Mouse (Mus musculus): ENCODE data around the gene Gm9507. TPM values are rescaled to one million over a fixed set of nuclear protein-coding genes. Genes with fewer than 3 reads are reported as not detected.

Gene Gm9507
- total and polyA plus RNA-seq, 3 experiments = not detected

DNA sequence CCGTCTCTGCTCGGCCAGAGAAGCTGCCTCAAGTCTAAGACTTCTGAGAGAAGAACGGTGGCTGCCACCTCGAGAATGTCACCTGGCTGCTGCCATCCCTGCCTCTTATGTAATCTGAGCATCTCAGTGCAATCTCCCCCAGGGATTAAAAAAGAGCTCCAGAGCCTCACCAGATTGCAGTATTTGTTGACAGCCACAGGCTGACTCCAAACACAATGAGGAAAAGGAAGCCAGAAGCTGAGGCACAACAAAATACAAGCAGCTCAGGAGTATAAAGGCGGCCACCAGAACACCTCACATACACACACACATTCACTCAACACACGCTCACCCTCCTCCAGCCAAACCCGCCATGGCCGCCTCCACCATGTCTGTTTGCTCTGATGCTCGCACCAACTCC, 24.0 kb upstream of the Gm9507 start, which contains the start of gene Krtap10-10:
Gene Krtap10-10 (plus strand): TSS at position 301 of the 400 bp plus-strand sequence.
- ATAC-seq (ENCODE audit: extremely low read depth, insufficient number of reproducible peaks, low FRiP score, poor library complexity, severe bottlenecking) (no peak), DNase-seq (ENCODE audit: low spot score) (no peak)
- Histone ChIP-seq H3K4me3 (ENCODE audit: low read depth, low read length) (no peak within 1 kb of the TSS), H3K4me1 (ENCODE audit: insufficient read depth, low read depth, low read length) (no peaks in the 10 kb centered on the region), H3K9me3 (replicated peaks) (no peaks in the 10 kb centered on the region), H3K36me3 (replicated peaks) (no peaks in the 10 kb centered on the region), H3K27me3 (ENCODE audit: insufficient read depth, low read length) (no peaks in the 10 kb centered on the region)
- TF ChIP-seq POLR2AphosphoS5 (IDR thresholded peaks at IDR 0.05; ENCODE audit: insufficient replicate concordance, low read depth, low read length) (no peak), GATA1 (IDR thresholded peaks at IDR 0.05; ENCODE audit: borderline replicate concordance, low read length) (no peak), TAL1 (conservative IDR thresholded peaks at IDR 0.05; ENCODE audit: low read depth, low read length) (no peak), GATA2 (IDR thresholded peaks at IDR 0.05; ENCODE audit: borderline replicate concordance, low read depth, low read length) (no peak)

DNA sequence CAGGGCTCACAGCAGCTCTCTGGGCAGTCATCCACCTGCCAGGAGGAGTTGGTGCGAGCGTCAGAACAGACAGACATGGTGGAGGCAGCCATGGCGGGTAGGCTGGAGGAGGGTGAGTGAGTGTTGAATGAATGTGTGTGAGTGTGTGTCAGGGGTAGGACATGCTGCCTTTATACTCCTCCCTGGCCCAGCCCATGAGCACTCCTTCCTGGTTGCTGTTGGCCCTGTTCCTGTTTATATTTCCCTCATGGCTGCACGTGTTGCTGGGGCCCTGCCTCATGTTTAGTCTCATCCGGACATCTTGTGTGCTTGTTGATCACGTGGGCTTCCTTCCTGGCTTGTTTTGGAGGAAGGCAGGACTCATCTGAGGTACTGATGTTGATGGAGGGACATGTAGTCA, 15.3 kb upstream of the Gm9507 start, which contains the start of gene Krtap10-4:
Gene Krtap10-4 (minus strand): TSS at position 145 of the 400 bp plus-strand sequence.
- no peak for ATAC-seq (ENCODE audit: extremely low read depth, insufficient number of reproducible peaks, low FRiP score, poor library complexity, severe bottlenecking)
- Histone ChIP-seq H3K36me3 (replicated peaks) (no peaks in the 10 kb centered on the region), H3K27me3 (ENCODE audit: insufficient read depth, low read length) (no peaks in the 10 kb centered on the region; the same call in 1 of the 2 replicates), H3K9me3 (replicated peaks) (no peaks in the 10 kb centered on the region), H3K4me1 (ENCODE audit: insufficient read depth, low read depth, low read length) (no peaks in the 10 kb centered on the region), H3K4me3 (ENCODE audit: low read depth, low read length) (no peak within 1 kb of the TSS)
- no peak for TF ChIP-seq GATA1 (IDR thresholded peaks at IDR 0.05; ENCODE audit: borderline replicate concordance, low read length)
- no peak for TF ChIP-seq CTCF (IDR thresholded peaks at IDR 0.05; ENCODE audit: low read depth, low read length)
- TF ChIP-seq TAL1 (conservative IDR thresholded peaks at IDR 0.05; ENCODE audit: low read depth, low read length) = no peak
- TF ChIP-seq GATA2 (IDR thresholded peaks at IDR 0.05; ENCODE audit: borderline replicate concordance, low read depth, low read length) = no peak
- no peak for TF ChIP-seq POLR2AphosphoS5 (IDR thresholded peaks at IDR 0.05; ENCODE audit: insufficient replicate concordance, low read depth, low read length)
- no peak for DNase-seq (ENCODE audit: low spot score)

DNA sequence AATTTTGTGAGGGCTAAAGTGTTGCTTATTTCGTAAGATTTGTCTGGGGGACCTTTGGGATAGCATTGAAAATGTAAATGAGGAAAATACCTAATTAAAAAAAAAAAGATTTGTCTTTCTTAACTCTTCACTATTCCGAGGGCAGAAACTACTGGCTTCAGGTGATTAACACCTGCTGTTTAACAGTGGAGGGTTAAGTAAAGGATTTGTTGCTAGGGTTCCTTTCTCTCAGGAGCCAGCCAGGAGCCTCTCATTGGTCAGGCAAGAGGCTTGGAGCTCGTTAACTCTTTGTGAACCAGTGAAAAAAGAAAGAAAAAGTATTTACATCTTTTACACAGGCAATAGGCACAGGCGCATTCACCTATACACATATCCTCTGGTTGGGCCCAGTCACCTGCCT, 7.6 kb upstream of the Gm9507 start:
- no peaks in the 10 kb centered on the region for H3K36me3 ChIP-seq (replicated peaks)
- no peak for TF ChIP-seq CTCF (IDR thresholded peaks at IDR 0.05; ENCODE audit: low read depth, low read length)
- no peak for TF ChIP-seq GATA2 (IDR thresholded peaks at IDR 0.05; ENCODE audit: borderline replicate concordance, low read depth, low read length)
- TF ChIP-seq POLR2AphosphoS5 (IDR thresholded peaks at IDR 0.05; ENCODE audit: insufficient replicate concordance, low read depth, low read length) = no peak
- no peak for TF ChIP-seq TAL1 (conservative IDR thresholded peaks at IDR 0.05; ENCODE audit: low read depth, low read length)
- TF ChIP-seq GATA1 (IDR thresholded peaks at IDR 0.05; ENCODE audit: borderline replicate concordance, low read length) = no peak
- H3K4me1 ChIP-seq (ENCODE audit: insufficient read depth, low read depth, low read length) = peaks cover 4% of the 10 kb centered on the region; the same call in 1 of the 2 replicates
- no peak overlapping the region for H3K4me3 ChIP-seq (ENCODE audit: low read depth, low read length)
- no peak for ATAC-seq (ENCODE audit: extremely low read depth, insufficient number of reproducible peaks, low FRiP score, poor library complexity, severe bottlenecking)
- H3K27me3 ChIP-seq (ENCODE audit: insufficient read depth, low read length) = peaks cover 11% of the 10 kb centered on the region
- no peak for DNase-seq (ENCODE audit: low spot score)
- 0 out of 2 replicates have a peak, but pooled peaks cover 3% of the 10 kb centered on the region for H3K9me3 ChIP-seq (replicated peaks)

- ATAC-seq (ENCODE audit: extremely low read depth, insufficient number of reproducible peaks, low FRiP score, poor library complexity, severe bottlenecking) = no peak
- Histone ChIP-seq H3K4me3 (ENCODE audit: low read depth, low read length) (no peak overlapping the region; the same call in 1 of the 2 replicates), H3K27me3 (ENCODE audit: insufficient read depth, low read length) (peaks cover 11% of the 10 kb centered on the region)
Observed at GRCm38 (mm10) chr10:77818523-77818922, 6.9 kb upstream of the Gm9507 start.

GRCm38 (mm10) chr10:77815514-77815913, 3.9 kb upstream of the Gm9507 start:
- ATAC-seq (ENCODE audit: extremely low read depth, insufficient number of reproducible peaks, low FRiP score, poor library complexity, severe bottlenecking) (no peak), DNase-seq (ENCODE audit: low spot score) (no peak)
- Histone ChIP-seq H3K9me3 (replicated peaks) (0 out of 2 replicates have a peak, but pooled peaks cover 3% of the 10 kb centered on the region), H3K4me3 (ENCODE audit: low read depth, low read length) (no peak overlapping the region), H3K36me3 (replicated peaks) (no peaks in the 10 kb centered on the region), H3K4me1 (ENCODE audit: insufficient read depth, low read depth, low read length) (peaks cover 4% of the 10 kb centered on the region; the same call in 1 of the 2 replicates), H3K27me3 (ENCODE audit: insufficient read depth, low read length) (peaks cover 7% of the 10 kb centered on the region)
- TF ChIP-seq CTCF (IDR thresholded peaks at IDR 0.05; ENCODE audit: low read depth, low read length) = peak; percentile 73; the same call in 1 of the 2 replicates
- TF ChIP-seq POLR2AphosphoS5 (IDR thresholded peaks at IDR 0.05; ENCODE audit: insufficient replicate concordance, low read depth, low read length) = no peak
- TF ChIP-seq GATA1 (IDR thresholded peaks at IDR 0.05; ENCODE audit: borderline replicate concordance, low read length) = no peak
- no peak for TF ChIP-seq GATA2 (IDR thresholded peaks at IDR 0.05; ENCODE audit: borderline replicate concordance, low read depth, low read length)

More at GRCm38 (mm10) chr10:77818523-77818922, 6.9 kb upstream of the Gm9507 start:
- Histone ChIP-seq H3K36me3 (replicated peaks) (no peaks in the 10 kb centered on the region), H3K9me3 (replicated peaks) (0 out of 2 replicates have a peak, but pooled peaks cover 3% of the 10 kb centered on the region), H3K4me1 (ENCODE audit: insufficient read depth, low read depth, low read length) (peaks cover 4% of the 10 kb centered on the region; the same call in 1 of the 2 replicates)
- TF ChIP-seq GATA1 (IDR thresholded peaks at IDR 0.05; ENCODE audit: borderline replicate concordance, low read length) = no peak
- no peak for TF ChIP-seq GATA2 (IDR thresholded peaks at IDR 0.05; ENCODE audit: borderline replicate concordance, low read depth, low read length)
- TF ChIP-seq CTCF (IDR thresholded peaks at IDR 0.05; ENCODE audit: low read depth, low read length) = no peak
- TF ChIP-seq POLR2AphosphoS5 (IDR thresholded peaks at IDR 0.05; ENCODE audit: insufficient replicate concordance, low read depth, low read length) = no peak
- no peak for TF ChIP-seq TAL1 (conservative IDR thresholded peaks at IDR 0.05; ENCODE audit: low read depth, low read length)
- no peak for DNase-seq (ENCODE audit: low spot score)

- 0 out of 2 replicates have a peak, but pooled peaks cover 3% of the 10 kb centered on the region for H3K9me3 ChIP-seq (replicated peaks)
- no peak for TF ChIP-seq GATA2 (IDR thresholded peaks at IDR 0.05; ENCODE audit: borderline replicate concordance, low read depth, low read length)
- TF ChIP-seq GATA1 (IDR thresholded peaks at IDR 0.05; ENCODE audit: borderline replicate concordance, low read length) = no peak
- TF ChIP-seq TAL1 (conservative IDR thresholded peaks at IDR 0.05; ENCODE audit: low read depth, low read length) = no peak
- no peak for DNase-seq (ENCODE audit: low spot score)
- H3K36me3 ChIP-seq (replicated peaks) = no peaks in the 10 kb centered on the region
- no peak for ATAC-seq (ENCODE audit: extremely low read depth, insufficient number of reproducible peaks, low FRiP score, poor library complexity, severe bottlenecking)
- H3K4me1 ChIP-seq (ENCODE audit: insufficient read depth, low read depth, low read length) = peaks cover 4% of the 10 kb centered on the region; the same call in 1 of the 2 replicates
- peaks cover 7% of the 10 kb centered on the region for H3K27me3 ChIP-seq (ENCODE audit: insufficient read depth, low read length)
- no peak within 1 kb of the TSS for H3K4me3 ChIP-seq (ENCODE audit: low read depth, low read length)
Observed at GRCm38 (mm10) chr10:77814382-77814781, 2.7 kb upstream of the Gm9507 start, which contains the start of gene Gm2696. TSS of gene Gm2696 (plus strand) at chr10:77814682.

All from G1E (cell line).